Mouse (Mus musculus): ENCODE measurements at regions not wholly inside any gene's neighbourhood (a gene's known extent, or its start where the extent isn't known, plus 50 kb on each side); places are given as distances from the start of the nearest gene placed in this dataset.

- intact Hi-C loops (cut with DNase I; ENCODE audit: low total_unique reads): loop anchor here (10.0 kb wide), 1 partner anchor 137 kb away; no protein-coding TSS in a partner anchor
- DNase-seq: no peak
Measured at GRCm38 (mm10) chr14:67181586-67181985, 1172.6 kb upstream of the Gulo start.

GRCm38 (mm10) chr14:67179549-67179948 lies 1170.5 kb upstream of the Gulo start:
- intact Hi-C loops (cut with DNase I; ENCODE audit: low total_unique reads): no loop called here

GRCm38 (mm10) chr14:67178329-67179039 lies 1169.5 kb upstream of the Gulo start:
- DNase-seq: no peak
- intact Hi-C loops (cut with DNase I; ENCODE audit: low total_unique reads): no loop called here

More at GRCm38 (mm10) chr14:67179549-67179948, 1170.5 kb upstream of the Gulo start:
- no peak for DNase-seq

- intact Hi-C loops (cut with DNase I; ENCODE audit: low total_unique reads): no loop called here
- no peak for DNase-seq
Measured at GRCm38 (mm10) chr14:67176672-67177071, 1167.7 kb upstream of the Gulo start.

- DNase-seq: no peak
Measured at GRCm38 (mm10) chr14:67176100-67176499, 1167.1 kb upstream of the Gulo start.

GRCm38 (mm10) chr14:67174929-67175328 lies 1165.9 kb upstream of the Gulo start:
- intact Hi-C loops (cut with DNase I; ENCODE audit: low total_unique reads): no loop called here
- DNase-seq: no peak

More at GRCm38 (mm10) chr14:67176100-67176499, 1167.1 kb upstream of the Gulo start:
- intact Hi-C loops (cut with DNase I; ENCODE audit: low total_unique reads): no loop called here

GRCm38 (mm10) chr14:67170801-67171200 lies 1161.8 kb upstream of the Gulo start:
- intact Hi-C loops (cut with DNase I; ENCODE audit: low total_unique reads): no loop called here
- no peak for DNase-seq

- no peak for DNase-seq
- intact Hi-C loops (cut with DNase I; ENCODE audit: low total_unique reads): no loop called here
Measured at GRCm38 (mm10) chr14:67170248-67170647, 1161.2 kb upstream of the Gulo start.

- DNase-seq: no peak
- intact Hi-C loops (cut with DNase I; ENCODE audit: low total_unique reads): no loop called here
Measured at GRCm38 (mm10) chr14:67169201-67169600, 1160.2 kb upstream of the Gulo start.

GRCm38 (mm10) chr14:67159996-67160395 lies 1151.0 kb upstream of the Gulo start:
- DNase-seq: no peak
- intact Hi-C loops (cut with DNase I; ENCODE audit: low total_unique reads): no loop called here

- intact Hi-C loops (cut with DNase I; ENCODE audit: low total_unique reads): no loop called here
- no peak for DNase-seq
Measured at GRCm38 (mm10) chr14:67158867-67159266, 1149.9 kb upstream of the Gulo start.

GRCm38 (mm10) chr14:67156366-67156765 lies 1147.4 kb upstream of the Gulo start:
- no peak for DNase-seq
- intact Hi-C loops (cut with DNase I; ENCODE audit: low total_unique reads): no loop called here

GRCm38 (mm10) chr14:67153621-67154020 lies 1144.6 kb upstream of the Gulo start:
- intact Hi-C loops (cut with DNase I; ENCODE audit: low total_unique reads): no loop called here
- no peak for DNase-seq

GRCm38 (mm10) chr14:67149961-67150471 lies 1141.0 kb upstream of the Gulo start:
- intact Hi-C loops (cut with DNase I; ENCODE audit: low total_unique reads): no loop called here

GRCm38 (mm10) chr14:67149091-67149490 lies 1140.1 kb upstream of the Gulo start:
- no peak for DNase-seq
- intact Hi-C loops (cut with DNase I; ENCODE audit: low total_unique reads): no loop called here

More at GRCm38 (mm10) chr14:67149961-67150471, 1141.0 kb upstream of the Gulo start:
- peak; percentile 28 for DNase-seq

GRCm38 (mm10) chr14:67146602-67147001 lies 1137.6 kb upstream of the Gulo start:
- DNase-seq: no peak
- intact Hi-C loops (cut with DNase I; ENCODE audit: low total_unique reads): no loop called here

GRCm38 (mm10) chr14:67145046-67145445 lies 1136.0 kb upstream of the Gulo start:
- no peak for DNase-seq
- intact Hi-C loops (cut with DNase I; ENCODE audit: low total_unique reads): no loop called here

GRCm38 (mm10) chr14:67144461-67144985 lies 1135.5 kb upstream of the Gulo start:
- intact Hi-C loops (cut with DNase I; ENCODE audit: low total_unique reads): no loop called here
- no peak for DNase-seq

GRCm38 (mm10) chr14:67143826-67144225 lies 1134.8 kb upstream of the Gulo start:
- no peak for DNase-seq
- intact Hi-C loops (cut with DNase I; ENCODE audit: low total_unique reads): no loop called here

GRCm38 (mm10) chr14:67142556-67143250 lies 1133.7 kb upstream of the Gulo start:
- no peak for DNase-seq
- intact Hi-C loops (cut with DNase I; ENCODE audit: low total_unique reads): no loop called here
